Mouse (Mus musculus) lung, adult 2 months (tissue): ENCODE results near the gene Hspa4.

Experiments used
- CTCF ChIP-seq: fragments of 200-500 bp; IDR thresholded peaks from 2 replicates; pipeline ENCODE4 v1.5.1; 2011; ENCODE audit warnings: mild to moderate bottlenecking, low read length, control low read depth; ENCODE audit not compliant: insufficient read depth
- POLR2A ChIP-seq: fragments of 200-500 bp; IDR thresholded peaks from 2 replicates; pipeline ENCODE4 v1.6.1; 2011; ENCODE audit warnings: low read depth, mild to moderate bottlenecking, control low read depth, low read length, borderline replicate concordance; ENCODE audit errors: extremely low read depth

DNA sequence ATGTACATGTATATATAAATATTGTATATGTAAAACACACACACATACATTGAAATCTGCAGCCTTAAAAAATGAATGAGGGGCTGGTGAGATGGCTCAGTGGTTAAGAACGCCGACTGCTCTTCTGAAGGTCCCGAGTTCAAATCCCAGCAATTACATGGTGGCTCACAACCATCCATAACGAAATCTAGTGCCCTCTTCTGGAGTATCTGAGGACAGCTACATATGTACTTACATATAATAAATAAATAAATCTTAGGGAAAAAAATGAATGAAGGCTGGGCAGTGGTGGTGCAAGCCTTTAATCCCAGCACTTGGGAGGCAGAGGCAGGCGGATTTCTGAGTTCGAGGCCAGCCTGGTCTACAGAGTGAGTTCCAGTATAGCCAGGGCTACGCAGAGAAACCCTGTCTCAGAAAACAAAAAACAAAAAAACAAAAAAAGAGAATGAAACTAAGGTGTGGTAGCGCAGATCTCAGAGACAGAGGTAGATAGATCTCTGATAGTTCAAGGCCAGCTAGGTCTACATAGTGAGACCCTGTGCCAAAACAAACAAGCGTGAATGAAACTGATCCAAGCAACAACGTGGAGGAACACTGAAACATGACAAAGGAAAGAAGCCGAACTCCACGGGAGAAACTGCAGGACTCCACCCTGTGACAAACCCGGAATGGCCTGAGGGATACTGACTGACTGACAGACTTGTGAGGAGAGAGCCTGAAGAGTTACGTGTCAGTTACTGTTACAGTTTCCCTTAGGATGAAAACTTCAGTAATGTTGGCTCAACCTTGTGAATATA, 4.0 kb upstream of the Hspa4 start:
- TF ChIP-seq POLR2A (no peak), CTCF (no peak)
